Mouse (Mus musculus): Measurements from ENCODE around the gene Podxl. TPM values are rescaled to one million over a fixed set of nuclear protein-coding genes. Genes with fewer than 3 reads are reported as not detected.

Gene Podxl
- polyA plus RNA-seq, 1 experiment from 2014 or later: 4.3 TPM

- H3K4me1 ChIP-seq (ENCODE audit: control insufficient read depth, low read depth, low read length): peaks cover 13% of the 10 kb centered on the region; the same call in 1 of the 2 replicates
- no peak overlapping the region for H3K9ac ChIP-seq (ENCODE audit: low read depth, low read length)
- no peak overlapping the region for H3K4me2 ChIP-seq (ENCODE audit: low read depth, low read length)
- 72% methylated on average over 5 of the region's 5 CpGs for WGBS (ENCODE audit: insufficient replicate concordance)
- no peaks in the 10 kb centered on the region for H3K27me3 ChIP-seq (ENCODE audit: control insufficient read depth, insufficient read depth, low read depth, low read length)
- ATAC-seq (ENCODE audit: low read depth): no peak
- no peak overlapping the region for H3K4me3 ChIP-seq (ENCODE audit: low read depth, low read length)
- no peaks in the 10 kb centered on the region for H3K9me3 ChIP-seq (replicated peaks; ENCODE audit: control insufficient read depth, low read length)
- no peak overlapping the region for H3K27ac ChIP-seq (ENCODE audit: low read length)
- no peaks in the 10 kb centered on the region for H3K36me3 ChIP-seq (ENCODE audit: control insufficient read depth, insufficient read depth)
Measured at GRCm38 (mm10) chr6:31534705-31535104, 29.1 kb downstream of the Podxl start.

GRCm38 (mm10) chr6:31531880-31532279, 31.9 kb downstream of the Podxl start:
- no peak overlapping the region for H3K27ac ChIP-seq (ENCODE audit: low read length)
- no peaks in the 10 kb centered on the region for H3K27me3 ChIP-seq (ENCODE audit: control insufficient read depth, insufficient read depth, low read depth, low read length)
- H3K4me2 ChIP-seq (ENCODE audit: low read depth, low read length): no peak overlapping the region
- H3K4me3 ChIP-seq (ENCODE audit: low read depth, low read length): no peak overlapping the region
- no peaks in the 10 kb centered on the region for H3K9me3 ChIP-seq (replicated peaks; ENCODE audit: control insufficient read depth, low read length)
- peaks cover under 1% of the 10 kb centered on the region; the same call in 1 of the 2 replicates for H3K4me1 ChIP-seq (ENCODE audit: control insufficient read depth, low read depth, low read length)
- no peak for ATAC-seq (ENCODE audit: low read depth)
- no peaks in the 10 kb centered on the region for H3K36me3 ChIP-seq (ENCODE audit: control insufficient read depth, insufficient read depth)
- no peak overlapping the region for H3K9ac ChIP-seq (ENCODE audit: low read depth, low read length)
- 66% methylated on average over 3 of the region's 3 CpGs for WGBS (ENCODE audit: insufficient replicate concordance)

GRCm38 (mm10) chr6:31528339-31528738, 35.4 kb downstream of the Podxl start:
- Histone ChIP-seq H3K27me3 (ENCODE audit: control insufficient read depth, insufficient read depth, low read depth, low read length) (no peaks in the 10 kb centered on the region), H3K9ac (ENCODE audit: low read depth, low read length) (no peak overlapping the region), H3K4me3 (ENCODE audit: low read depth, low read length) (no peak overlapping the region), H3K27ac (ENCODE audit: low read length) (no peak overlapping the region), H3K4me1 (ENCODE audit: control insufficient read depth, low read depth, low read length) (no peaks in the 10 kb centered on the region), H3K36me3 (ENCODE audit: control insufficient read depth, insufficient read depth) (peaks cover 3% of the 10 kb centered on the region; the same call in 1 of the 2 replicates), H3K9me3 (replicated peaks; ENCODE audit: control insufficient read depth, low read length) (no peaks in the 10 kb centered on the region), H3K4me2 (ENCODE audit: low read depth, low read length) (no peak overlapping the region)
- ATAC-seq (ENCODE audit: low read depth): no peak
- WGBS (ENCODE audit: insufficient replicate concordance): 77% methylated on average over 5 of the region's 5 CpGs

- no peaks in the 10 kb centered on the region for H3K4me1 ChIP-seq (ENCODE audit: control insufficient read depth, low read depth, low read length)
- ATAC-seq (ENCODE audit: low read depth): peak; percentile 56
- H3K27ac ChIP-seq (ENCODE audit: low read length): no peak overlapping the region
- H3K36me3 ChIP-seq (ENCODE audit: control insufficient read depth, insufficient read depth): peaks cover 3% of the 10 kb centered on the region; the same call in 1 of the 2 replicates
- H3K9ac ChIP-seq (ENCODE audit: low read depth, low read length): no peak overlapping the region
- no peak overlapping the region for H3K4me3 ChIP-seq (ENCODE audit: low read depth, low read length)
- 51% methylated on average over 7 of the region's 7 CpGs for WGBS (ENCODE audit: insufficient replicate concordance)
- no peaks in the 10 kb centered on the region for H3K27me3 ChIP-seq (ENCODE audit: control insufficient read depth, insufficient read depth, low read depth, low read length)
- no peaks in the 10 kb centered on the region for H3K9me3 ChIP-seq (replicated peaks; ENCODE audit: control insufficient read depth, low read length)
- no peak overlapping the region for H3K4me2 ChIP-seq (ENCODE audit: low read depth, low read length)
Measured at GRCm38 (mm10) chr6:31527897-31528296, 35.9 kb downstream of the Podxl start.

DNA sequence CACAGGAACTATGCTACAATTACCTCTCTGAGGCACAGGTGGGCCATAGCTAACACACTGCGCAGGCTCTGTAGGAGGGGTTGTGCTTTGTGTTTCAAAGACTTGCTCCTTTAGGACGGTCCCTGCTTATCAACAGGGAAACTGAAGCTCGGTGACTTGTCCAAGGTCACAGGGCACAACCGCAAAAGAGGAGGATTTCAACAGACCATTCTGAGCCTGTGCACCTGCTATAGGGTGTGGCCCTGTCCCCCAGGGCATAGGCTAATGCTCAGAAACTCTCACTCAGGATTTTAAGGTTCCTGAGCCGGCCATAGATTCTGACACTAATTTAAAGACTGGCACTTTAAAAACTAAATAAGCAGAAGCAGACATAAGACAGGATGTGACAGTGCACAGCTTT, 36.9 kb downstream of the Podxl start:
- 61% methylated on average over 5 of the region's 5 CpGs for WGBS (ENCODE audit: insufficient replicate concordance)
- Histone ChIP-seq H3K9ac (ENCODE audit: low read depth, low read length) (no peak overlapping the region), H3K36me3 (ENCODE audit: control insufficient read depth, insufficient read depth) (peaks cover 3% of the 10 kb centered on the region; the same call in 1 of the 2 replicates), H3K4me2 (ENCODE audit: low read depth, low read length) (no peak overlapping the region), H3K4me1 (ENCODE audit: control insufficient read depth, low read depth, low read length) (no peaks in the 10 kb centered on the region), H3K9me3 (replicated peaks; ENCODE audit: control insufficient read depth, low read length) (no peaks in the 10 kb centered on the region), H3K27ac (ENCODE audit: low read length) (no peak overlapping the region), H3K27me3 (ENCODE audit: control insufficient read depth, insufficient read depth, low read depth, low read length) (no peaks in the 10 kb centered on the region), H3K4me3 (ENCODE audit: low read depth, low read length) (no peak overlapping the region)
- ATAC-seq (ENCODE audit: low read depth): no peak

GRCm38 (mm10) chr6:31525231-31525900, 38.4 kb downstream of the Podxl start:
- Histone ChIP-seq H3K4me2 (ENCODE audit: low read depth, low read length) (no peak overlapping the region), H3K36me3 (ENCODE audit: control insufficient read depth, insufficient read depth) (peaks cover 3% of the 10 kb centered on the region; the same call in 1 of the 2 replicates), H3K4me1 (ENCODE audit: control insufficient read depth, low read depth, low read length) (no peaks in the 10 kb centered on the region), H3K4me3 (ENCODE audit: low read depth, low read length) (no peak overlapping the region), H3K9ac (ENCODE audit: low read depth, low read length) (no peak overlapping the region), H3K27me3 (ENCODE audit: control insufficient read depth, insufficient read depth, low read depth, low read length) (no peaks in the 10 kb centered on the region), H3K9me3 (replicated peaks; ENCODE audit: control insufficient read depth, low read length) (no peaks in the 10 kb centered on the region), H3K27ac (ENCODE audit: low read length) (no peak overlapping the region)
- ATAC-seq (ENCODE audit: low read depth): peak; percentile 31; the same call in 1 of the 2 replicates
- WGBS (ENCODE audit: insufficient replicate concordance): 56% methylated on average over 6 of the region's 6 CpGs

GRCm38 (mm10) chr6:31524647-31525046, 39.1 kb downstream of the Podxl start:
- no peaks in the 10 kb centered on the region for H3K9me3 ChIP-seq (replicated peaks; ENCODE audit: control insufficient read depth, low read length)
- no peaks in the 10 kb centered on the region for H3K27me3 ChIP-seq (ENCODE audit: control insufficient read depth, insufficient read depth, low read depth, low read length)
- 73% methylated on average over 8 of the region's 8 CpGs for WGBS (ENCODE audit: insufficient replicate concordance)
- no peak overlapping the region for H3K27ac ChIP-seq (ENCODE audit: low read length)
- H3K4me2 ChIP-seq (ENCODE audit: low read depth, low read length): no peak overlapping the region
- ATAC-seq (ENCODE audit: low read depth): no peak
- H3K4me1 ChIP-seq (ENCODE audit: control insufficient read depth, low read depth, low read length): peaks cover 3% of the 10 kb centered on the region
- no peak overlapping the region for H3K4me3 ChIP-seq (ENCODE audit: low read depth, low read length)
- no peak overlapping the region for H3K9ac ChIP-seq (ENCODE audit: low read depth, low read length)
- H3K36me3 ChIP-seq (ENCODE audit: control insufficient read depth, insufficient read depth): peaks cover 3% of the 10 kb centered on the region; the same call in 1 of the 2 replicates

GRCm38 (mm10) chr6:31524121-31524520, 39.7 kb downstream of the Podxl start:
- Histone ChIP-seq H3K27ac (ENCODE audit: low read length) (no peak overlapping the region), H3K4me1 (ENCODE audit: control insufficient read depth, low read depth, low read length) (peaks cover 8% of the 10 kb centered on the region), H3K4me3 (ENCODE audit: low read depth, low read length) (no peak overlapping the region), H3K36me3 (ENCODE audit: control insufficient read depth, insufficient read depth) (peaks cover 3% of the 10 kb centered on the region; the same call in 1 of the 2 replicates), H3K9ac (ENCODE audit: low read depth, low read length) (no peak overlapping the region), H3K9me3 (replicated peaks; ENCODE audit: control insufficient read depth, low read length) (no peaks in the 10 kb centered on the region), H3K4me2 (ENCODE audit: low read depth, low read length) (no peak overlapping the region), H3K27me3 (ENCODE audit: control insufficient read depth, insufficient read depth, low read depth, low read length) (no peaks in the 10 kb centered on the region)
- no peak for ATAC-seq (ENCODE audit: low read depth)
- WGBS (ENCODE audit: insufficient replicate concordance): 75% methylated on average over 13 of the region's 13 CpGs

- Histone ChIP-seq H3K9ac (ENCODE audit: low read depth, low read length) (no peak overlapping the region), H3K9me3 (replicated peaks; ENCODE audit: control insufficient read depth, low read length) (no peaks in the 10 kb centered on the region), H3K4me3 (ENCODE audit: low read depth, low read length) (no peak overlapping the region), H3K27me3 (ENCODE audit: control insufficient read depth, insufficient read depth, low read depth, low read length) (no peaks in the 10 kb centered on the region), H3K36me3 (ENCODE audit: control insufficient read depth, insufficient read depth) (peaks cover 3% of the 10 kb centered on the region; the same call in 1 of the 2 replicates), H3K4me2 (ENCODE audit: low read depth, low read length) (no peak overlapping the region), H3K27ac (ENCODE audit: low read length) (no peak overlapping the region), H3K4me1 (ENCODE audit: control insufficient read depth, low read depth, low read length) (peaks cover 12% of the 10 kb centered on the region)
- ATAC-seq (ENCODE audit: low read depth): no peak
- 82% methylated on average over 4 of the region's 4 CpGs for WGBS (ENCODE audit: insufficient replicate concordance)
Measured at GRCm38 (mm10) chr6:31523657-31524056, 40.1 kb downstream of the Podxl start.
